Mouse (Mus musculus) testis, adult 2 months (tissue): ENCODE measurements around the gene Slc39a11. TPM values are rescaled to one million over a fixed set of nuclear protein-coding genes. Genes with fewer than 3 reads are reported as not detected.

ENCODE experiments used
- H3K27ac ChIP-seq: fragments of 200-500 bp; 2 replicates; pipeline ENCODE4 v1.5.1; 2012; ENCODE audit warnings: low read depth, low read length; ENCODE audit not compliant: control insufficient read depth, insufficient read depth
- H3K27me3 ChIP-seq: fragments of 200-500 bp; 2 replicates; pipeline ENCODE4 v1.6.1; 2012; ENCODE audit warnings: mild to moderate bottlenecking, low read length, moderate library complexity; ENCODE audit not compliant: control insufficient read depth, insufficient read depth
- H3K36me3 ChIP-seq: fragments of 200-500 bp; 2 replicates; pipeline ENCODE4 v1.6.1; 2012; ENCODE audit warnings: mild to moderate bottlenecking, low read length; ENCODE audit not compliant: control insufficient read depth, insufficient read depth
- H3K4me1 ChIP-seq: fragments of 200-500 bp; 2 replicates; pipeline ENCODE4 v1.6.1; 2012; ENCODE audit warnings: low read length; ENCODE audit not compliant: control insufficient read depth, insufficient read depth
- H3K4me3 ChIP-seq: fragments of 200-500 bp; 2 replicates; pipeline ENCODE4 v1.5.1; 2012; ENCODE audit warnings: low read depth, mild to moderate bottlenecking, low read length, moderate library complexity, mixed read lengths; ENCODE audit not compliant: control insufficient read depth
- CTCF ChIP-seq: fragments of 200-500 bp; IDR thresholded peaks from 2 replicates; pipeline ENCODE4 v1.5.1; 2012; ENCODE audit warnings: low read depth, mild to moderate bottlenecking, inconsistent platforms, low read length, moderate library complexity; ENCODE audit not compliant: control insufficient read depth, insufficient read depth, insufficient replicate concordance
- POLR2A ChIP-seq: fragments of 200-500 bp; IDR thresholded peaks from 2 replicates; pipeline ENCODE4 v1.6.1; 2012; ENCODE audit warnings: low read depth, mild to moderate bottlenecking, inconsistent platforms, low read length, moderate library complexity; ENCODE audit not compliant: control insufficient read depth
- polyA plus RNA-seq: library from polyadenylated mRNA; depleted of rRNA; stranded (reverse); fragments of >200 nt; gene quantifications from 2 replicates; pipeline ENCODE4 v1.2.3, GENCODE M21; 2012

Slc39a11 gene
- polyA plus RNA-seq, 1 experiment: 8.9 TPM

GRCm38 (mm10) chr11:113346895-113347514 is 302.9 kb downstream of the Slc39a11 start:
- no peak overlapping the region for H3K4me3 ChIP-seq
- no peaks in the 10 kb centered on the region for H3K4me1 ChIP-seq
- H3K36me3 ChIP-seq: no peaks in the 10 kb centered on the region
- TF ChIP-seq POLR2A (no peak), CTCF (no peak)
- no peaks in the 10 kb centered on the region for H3K27me3 ChIP-seq
- H3K27ac ChIP-seq: no peak overlapping the region

GRCm38 (mm10) chr11:113339770-113340169 is 310.1 kb downstream of the Slc39a11 start:
- Histone ChIP-seq H3K4me3 (no peak overlapping the region), H3K36me3 (no peaks in the 10 kb centered on the region), H3K4me1 (no peaks in the 10 kb centered on the region), H3K27me3 (no peaks in the 10 kb centered on the region), H3K27ac (no peak overlapping the region)
- TF ChIP-seq POLR2A (no peak), CTCF (no peak)

- no peak for TF ChIP-seq CTCF
- TF ChIP-seq POLR2A: no peak
- Histone ChIP-seq H3K4me1 (no peaks in the 10 kb centered on the region), H3K36me3 (no peaks in the 10 kb centered on the region), H3K27ac (no peak overlapping the region), H3K27me3 (no peaks in the 10 kb centered on the region), H3K4me3 (no peak overlapping the region)
Measured at GRCm38 (mm10) chr11:113338581-113338980, 311.3 kb downstream of the Slc39a11 start.

GRCm38 (mm10) chr11:113335706-113336105 is 314.2 kb downstream of the Slc39a11 start:
- Histone ChIP-seq H3K36me3 (no peaks in the 10 kb centered on the region), H3K27me3 (no peaks in the 10 kb centered on the region), H3K4me3 (no peak overlapping the region), H3K27ac (no peak overlapping the region), H3K4me1 (no peaks in the 10 kb centered on the region)
- TF ChIP-seq CTCF: no peak
- TF ChIP-seq POLR2A: no peak

- Histone ChIP-seq H3K27me3 (no peaks in the 10 kb centered on the region), H3K36me3 (no peaks in the 10 kb centered on the region), H3K4me1 (no peaks in the 10 kb centered on the region), H3K4me3 (no peak overlapping the region), H3K27ac (no peak overlapping the region)
- TF ChIP-seq CTCF (no peak), POLR2A (no peak)
Measured at GRCm38 (mm10) chr11:113334444-113334881, 315.4 kb downstream of the Slc39a11 start.

GRCm38 (mm10) chr11:113333535-113333934 is 316.3 kb downstream of the Slc39a11 start:
- Histone ChIP-seq H3K4me1 (no peaks in the 10 kb centered on the region), H3K27ac (no peak overlapping the region), H3K27me3 (no peaks in the 10 kb centered on the region), H3K36me3 (no peaks in the 10 kb centered on the region), H3K4me3 (no peak overlapping the region)
- TF ChIP-seq POLR2A (no peak), CTCF (no peak)

- H3K4me3 ChIP-seq: no peak overlapping the region
- H3K27me3 ChIP-seq: no peaks in the 10 kb centered on the region
- H3K36me3 ChIP-seq: no peaks in the 10 kb centered on the region
- no peaks in the 10 kb centered on the region for H3K4me1 ChIP-seq
- TF ChIP-seq POLR2A (no peak), CTCF (no peak)
- no peak overlapping the region for H3K27ac ChIP-seq
Measured at GRCm38 (mm10) chr11:113330061-113330591, 319.8 kb downstream of the Slc39a11 start.

GRCm38 (mm10) chr11:113327499-113328062 is 322.3 kb downstream of the Slc39a11 start:
- H3K4me3 ChIP-seq: no peak overlapping the region
- H3K27ac ChIP-seq: no peak overlapping the region
- no peaks in the 10 kb centered on the region for H3K36me3 ChIP-seq
- TF ChIP-seq POLR2A (no peak), CTCF (no peak)
- H3K4me1 ChIP-seq: no peaks in the 10 kb centered on the region
- H3K27me3 ChIP-seq: no peaks in the 10 kb centered on the region
